Comparison of ENCODE assay signal across 10 mouse cellular contexts in genomic region chr12:73790571-73791108, GRCm38 (mm10).
DNase-seq lines count a peak whose midpoint lies in the region; ATAC-seq and TF ChIP-seq lines count a peak whose summit lies in the region.
"Had no signal": no experiment of that assay in that cellular context is flagged by ENCODE, and none has a peak within 500 bp of the region (broad histone marks: within the 10 kb centered on the region; RNA-seq: fewer than 3 reads in every experiment).

No protein-coding gene starts in this region.

- peak overlapping the region; percentile 42; the same call in 1 of the 2 replicates for H3K27ac ChIP-seq in lung, embryonic 14.5 days (ENCODE audit: low read depth)
- peak overlapping the region; percentile 63 for H3K27ac ChIP-seq in kidney, adult 2 months (ENCODE audit: insufficient read depth, low read depth, low read length)
- H3K27ac ChIP-seq in small intestine, adult 2 months (ENCODE audit: insufficient read depth, low read depth, low read length): peak overlapping the region; percentile 30; the same call in 1 of the 2 replicates
- H3K27ac ChIP-seq: forebrain, embryonic 15.5 days had no signal

- H3K4me3 ChIP-seq in lung, embryonic 14.5 days (ENCODE audit: low read depth, low read length): no peak overlapping the region
- H3K4me3 ChIP-seq in kidney, adult 2 months (ENCODE audit: insufficient read depth, low read depth, low read length): no peak overlapping the region
- H3K4me3 ChIP-seq in small intestine, adult 2 months (ENCODE audit: low read depth, low read length): no peak overlapping the region
- H3K4me3 ChIP-seq: forebrain, embryonic 15.5 days had no signal

- H3K4me1 ChIP-seq in lung, embryonic 14.5 days (ENCODE audit: insufficient read depth): peaks cover 35% of the 10 kb centered on the region
- H3K4me1 ChIP-seq in kidney, adult 2 months (ENCODE audit: control insufficient read depth, insufficient read depth, low read length): peaks cover 20% of the 10 kb centered on the region
- peaks cover 17% of the 10 kb centered on the region for H3K4me1 ChIP-seq in small intestine, adult 2 months (ENCODE audit: control insufficient read depth, insufficient read depth, insufficient read length, low read length)

- TF ChIP-seq CTCF in lung, embryonic 14.5 days (IDR thresholded peaks at IDR 0.05; ENCODE audit: low read depth): no peak
- TF ChIP-seq CTCF in kidney, adult 2 months (conservative IDR thresholded peaks at IDR 0.05; ENCODE audit: insufficient read depth, insufficient read length, low read depth, low read length): no peak
- no peak for TF ChIP-seq CTCF in small intestine, adult 2 months (IDR thresholded peaks at IDR 0.05; ENCODE audit: extremely low read depth, insufficient read length, insufficient replicate concordance, low read depth, low read length)

- H3K4me2 ChIP-seq in lung, embryonic 14.5 days: no peak overlapping the region
- H3K4me2 ChIP-seq: forebrain, embryonic 15.5 days had no signal

- peak; percentile 62 for DNase-seq in lung, embryonic 14.5 days
- no peak for DNase-seq in lung, postnatal 25 days (ENCODE audit: low spot score)
- peak; percentile 79 for DNase-seq in kidney, adult 2 months
- no peak for DNase-seq in thymus, postnatal 25 days
- no peak for DNase-seq in layer of hippocampus, adult 18-20 months (ENCODE audit: low spot score in 2 of 2)
- no peak for DNase-seq in layer of hippocampus, adult 9-11 months
- DNase-seq: thymus, postnatal 4 days had no signal

- no peaks in the 10 kb centered on the region for H3K9me3 ChIP-seq in lung, embryonic 14.5 days (ENCODE audit: low read depth, low read length)
- H3K9me3 ChIP-seq: forebrain, embryonic 15.5 days had no signal

- no peaks in the 10 kb centered on the region for H3K27me3 ChIP-seq in lung, embryonic 14.5 days (ENCODE audit: insufficient read depth, low read length)
- no peaks in the 10 kb centered on the region for H3K27me3 ChIP-seq in kidney, adult 2 months (replicated peaks; ENCODE audit: control insufficient read depth, insufficient read depth, low read length)
- H3K27me3 ChIP-seq in small intestine, adult 2 months (ENCODE audit: control insufficient read depth, insufficient read depth, low read length): no peaks in the 10 kb centered on the region
- H3K27me3 ChIP-seq: forebrain, embryonic 15.5 days had no signal

- no peak for TF ChIP-seq POLR2A in kidney, adult 2 months (IDR thresholded peaks at IDR 0.05; ENCODE audit: low read depth, low read length)
- no peak for TF ChIP-seq POLR2A in small intestine, adult 2 months (IDR thresholded peaks at IDR 0.05; ENCODE audit: low read depth, low read length)

- H3K36me3 ChIP-seq in lung, embryonic 14.5 days (ENCODE audit: insufficient read depth): no peaks in the 10 kb centered on the region
- no peaks in the 10 kb centered on the region for H3K36me3 ChIP-seq in kidney, adult 2 months (ENCODE audit: control insufficient read depth, insufficient read depth, low read length)
- no peaks in the 10 kb centered on the region for H3K36me3 ChIP-seq in small intestine, adult 2 months (ENCODE audit: control insufficient read depth, insufficient read depth, low read length)
- H3K36me3 ChIP-seq: forebrain, embryonic 15.5 days had no signal

- no peak; the same call in 1 of the 2 replicates for ATAC-seq in lung, embryonic 14.5 days (ENCODE audit: insufficient read depth)
- ATAC-seq in granulocyte monocyte progenitor cell, adult 5-6 weeks (replicated peaks; ENCODE audit: poor library complexity, severe bottlenecking): peak; percentile 47
- ATAC-seq: forebrain, embryonic 15.5 days had no signal

- 32% methylated on average over 5 of the region's 5 CpGs for WGBS in lung, embryonic 14.5 days
- 51% methylated on average over 5 of the region's 5 CpGs for WGBS in kidney, adult 2 months
- 31% methylated on average over 5 of the region's 5 CpGs for WGBS in small intestine, adult 2 months

- H3K9ac ChIP-seq in lung, embryonic 14.5 days: no peak overlapping the region
- H3K9ac ChIP-seq: forebrain, embryonic 15.5 days had no signal

Comparison
In these comparisons a context has a peak if more than half of its experiments do, and no peak if none do; other contexts are left out.
1. DNase-seq: peak in lung, embryonic 14.5 days (single experiment) and kidney, adult 2 months (single experiment); none in lung, postnatal 25 days (single experiment), thymus, postnatal 25 days (single experiment), layer of hippocampus, adult 18-20 months (0 of 2) and layer of hippocampus, adult 9-11 months (single experiment).
2. Peak in every context shown above with its lines, with median percentiles within 50 percentile points of each other: H3K27ac ChIP-seq.